Mouse (Mus musculus): ENCODE results near the gene Abcf1. TPM values are rescaled to one million over a fixed set of nuclear protein-coding genes. Genes with fewer than 3 reads are reported as not detected.

The Abcf1 gene
- polyA plus RNA-seq, 1 experiment: 160 TPM

DNA sequence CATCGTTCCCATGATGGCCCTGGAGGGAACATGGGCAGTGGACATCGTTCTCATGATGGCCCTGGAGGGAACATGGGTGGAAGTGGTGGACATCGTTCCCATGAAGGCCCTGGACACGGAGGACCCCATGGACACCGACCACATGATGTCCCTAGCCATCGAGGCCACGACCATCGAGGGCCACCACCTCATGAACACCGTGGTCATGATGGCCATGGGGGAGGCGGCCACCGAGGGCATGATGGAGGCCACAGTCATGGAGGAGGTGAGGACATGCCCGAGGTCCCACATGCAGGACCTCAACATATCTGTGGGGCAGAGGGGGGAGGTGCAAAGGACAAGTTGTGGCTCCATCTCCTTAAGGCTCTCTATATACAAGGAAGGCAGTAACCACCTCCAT is 38.9 kb downstream of the Abcf1 start:
- no peak for TF ChIP-seq GATA1 (IDR thresholded peaks at IDR 0.05; ENCODE audit: low read length)

DNA sequence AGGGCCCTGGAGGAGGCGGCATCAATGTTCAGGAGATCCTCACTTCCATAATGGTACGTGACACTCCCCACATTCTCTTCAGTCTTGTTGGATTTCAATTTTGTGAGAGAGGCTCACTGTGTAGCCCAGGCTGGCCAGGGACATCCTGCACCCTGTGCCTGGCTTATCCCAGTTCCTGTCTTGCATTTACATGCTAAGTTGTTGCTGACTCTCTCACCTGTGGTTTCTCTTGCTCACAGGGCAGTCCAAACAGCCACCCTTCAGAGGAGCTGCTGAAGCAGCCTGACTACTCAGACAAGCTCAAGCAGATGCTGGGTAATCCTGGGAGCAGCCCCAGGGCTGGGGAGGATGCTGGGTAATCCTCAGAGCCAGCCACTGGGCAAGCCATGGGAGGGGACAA is 40.0 kb downstream of the Abcf1 start:
- no peak for TF ChIP-seq GATA1 (IDR thresholded peaks at IDR 0.05; ENCODE audit: low read length)

DNA sequence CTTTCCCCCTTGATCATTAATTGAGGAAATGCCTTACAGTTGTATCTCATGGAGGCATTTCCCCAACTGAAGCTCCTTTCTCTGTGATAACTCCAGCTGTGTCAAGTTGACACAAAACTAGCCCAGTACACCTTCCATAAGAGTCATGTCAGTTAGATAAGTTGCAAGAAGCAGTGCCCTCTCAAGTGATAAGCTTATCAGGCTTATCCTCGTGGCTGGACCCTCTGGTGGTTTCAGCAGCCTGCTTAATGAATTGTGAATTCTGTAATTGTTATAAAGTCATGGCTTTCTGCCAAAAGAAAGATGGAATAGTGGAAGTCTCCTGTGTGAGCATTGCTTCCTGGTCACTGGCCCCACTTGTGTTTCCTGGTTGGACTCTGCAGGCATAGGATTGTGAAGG is 42.1 kb downstream of the Abcf1 start:
- TF ChIP-seq GATA1 (IDR thresholded peaks at IDR 0.05; ENCODE audit: low read length): peak; percentile 95

DNA sequence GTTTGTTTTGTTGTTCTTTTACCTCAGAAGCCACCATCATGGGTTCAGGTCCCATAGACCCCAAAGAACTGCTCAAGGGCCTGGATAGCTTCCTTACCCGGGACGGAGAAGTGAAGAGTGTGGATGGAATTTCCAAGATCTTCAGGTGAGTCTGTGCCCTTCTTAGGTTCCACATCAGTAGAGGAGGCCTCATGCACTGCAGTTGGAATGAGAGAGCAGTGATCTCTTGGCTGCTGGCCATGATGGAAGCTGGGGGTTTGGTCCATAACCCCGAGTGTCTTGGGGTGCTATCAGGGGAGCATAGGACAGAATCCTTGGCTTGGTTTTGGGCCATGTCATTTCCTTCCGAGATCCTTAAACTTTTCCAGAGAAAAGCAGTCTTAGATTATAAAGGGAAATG is 46.3 kb downstream of the Abcf1 start:
- no peak for TF ChIP-seq GATA1 (IDR thresholded peaks at IDR 0.05; ENCODE audit: low read length)

DNA sequence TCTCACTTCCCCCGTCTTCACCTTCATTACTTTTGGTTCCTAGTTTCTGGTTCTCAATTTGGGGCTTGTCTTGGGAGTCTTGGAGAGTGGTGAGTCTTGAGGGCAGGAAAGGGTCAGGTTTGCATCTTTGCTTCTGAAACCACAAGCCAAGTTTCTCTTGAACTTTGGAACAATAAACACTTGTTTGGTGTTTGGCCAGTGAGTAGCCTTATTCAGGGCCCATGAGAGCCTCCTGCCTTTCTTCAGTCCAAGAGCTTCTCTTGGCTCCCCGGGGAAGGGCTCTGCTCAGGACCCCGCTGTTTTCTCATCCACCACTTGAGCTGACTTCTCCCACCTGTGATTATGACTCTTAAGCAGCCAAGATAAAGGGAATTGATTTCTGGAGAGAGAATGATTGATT is 47.0 kb downstream of the Abcf1 start:
- no peak for TF ChIP-seq GATA1 (IDR thresholded peaks at IDR 0.05; ENCODE audit: low read length)

DNA sequence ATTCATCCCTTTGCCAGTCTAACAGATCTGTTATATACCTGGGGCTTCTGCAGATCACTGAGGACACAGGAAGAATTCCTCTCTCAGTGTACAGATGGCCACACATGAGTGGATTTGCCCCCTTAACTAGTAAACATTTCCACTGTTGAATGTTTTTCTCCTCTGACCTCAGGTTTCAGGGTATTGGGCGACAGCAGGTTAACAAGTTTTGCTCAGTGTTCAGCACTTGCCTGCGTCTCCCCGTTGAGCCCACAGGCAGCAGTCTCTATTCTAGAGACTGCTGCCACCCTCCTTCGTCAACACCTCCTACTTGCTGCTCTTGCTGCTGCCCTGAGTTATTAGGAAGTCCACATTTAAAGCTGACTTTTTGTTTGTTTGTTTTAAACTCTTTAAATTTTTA is 47.9 kb downstream of the Abcf1 start:
- no peak for TF ChIP-seq GATA1 (IDR thresholded peaks at IDR 0.05; ENCODE audit: low read length)

DNA sequence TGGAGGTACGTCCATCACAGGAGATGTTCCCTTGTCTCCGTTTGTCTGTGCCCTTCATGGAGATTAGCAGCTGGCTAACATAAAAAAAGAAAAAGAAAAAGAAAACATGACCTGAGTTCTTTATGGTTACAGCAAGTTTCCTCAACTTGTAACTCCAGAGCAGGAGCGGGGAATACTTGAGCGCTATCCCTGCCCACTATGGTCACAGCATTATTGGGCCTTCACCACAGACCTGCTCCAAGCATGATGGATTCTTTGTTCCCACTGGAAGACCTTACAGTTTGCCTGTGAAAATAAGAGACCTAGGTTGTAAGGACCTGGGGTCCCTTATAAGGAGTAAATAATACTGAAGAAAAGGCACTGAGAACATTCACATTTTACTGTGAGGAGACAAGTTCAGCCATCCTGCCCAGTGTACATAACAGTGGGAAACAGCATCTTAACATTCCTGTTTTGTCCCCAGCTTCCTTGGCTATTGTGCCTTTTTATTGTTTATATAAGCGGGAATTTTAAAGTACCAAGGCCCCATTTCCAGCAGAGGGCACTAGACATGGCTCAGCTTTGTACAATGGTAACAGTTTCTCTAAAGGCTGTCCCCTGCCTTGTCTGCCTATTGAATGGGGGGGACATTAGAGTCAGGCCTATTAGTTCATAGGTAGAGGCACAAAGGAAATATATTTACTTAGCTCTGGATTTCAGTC is 48.5 kb downstream of the Abcf1 start:
- no peak for TF ChIP-seq GATA1 (IDR thresholded peaks at IDR 0.05; ENCODE audit: low read length)

DNA sequence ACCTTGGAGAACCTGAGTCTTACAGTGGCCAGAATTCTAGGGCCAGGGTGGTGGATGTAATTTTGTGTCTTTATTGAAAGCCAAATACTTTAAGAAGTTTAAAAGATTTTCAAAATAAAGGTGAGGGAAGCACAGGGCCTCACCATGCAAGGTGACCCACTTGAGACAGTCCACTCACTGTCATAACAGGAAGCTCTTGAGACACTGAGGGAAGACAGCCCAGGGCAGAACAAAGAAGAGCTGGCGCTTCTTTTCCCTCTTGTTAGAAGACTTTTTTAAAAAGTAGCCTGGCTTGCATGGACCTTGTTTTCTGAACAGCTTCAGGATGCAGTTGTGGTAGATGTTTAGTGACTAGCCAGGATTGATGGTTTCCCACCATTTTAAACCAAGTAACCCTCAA is 49.2 kb downstream of the Abcf1 start:
- TF ChIP-seq GATA1 (IDR thresholded peaks at IDR 0.05; ENCODE audit: low read length): no peak

DNA sequence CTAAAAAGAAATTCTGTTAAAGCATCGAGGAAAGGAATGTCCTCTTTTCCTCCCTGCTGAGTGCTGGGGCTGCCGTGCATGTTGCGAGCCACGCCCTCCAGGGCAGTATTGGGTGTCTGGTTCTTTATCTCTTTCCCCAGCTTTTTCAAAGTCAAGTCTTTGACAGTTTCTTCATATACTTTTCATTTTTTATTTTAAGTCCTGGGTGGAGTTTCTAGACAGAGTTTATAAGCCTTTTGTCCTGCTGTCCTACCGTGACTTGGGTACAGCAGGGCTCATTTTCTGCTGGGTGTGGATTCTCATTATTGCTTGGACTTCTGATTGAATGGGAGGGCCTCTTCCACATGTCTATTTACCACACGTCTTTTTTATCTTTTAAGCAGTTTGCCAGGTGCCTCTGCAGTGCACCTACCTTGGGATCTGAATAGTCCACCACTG is 49.7 kb downstream of the Abcf1 start:
- no peak for TF ChIP-seq GATA1 (IDR thresholded peaks at IDR 0.05; ENCODE audit: low read length)

DNA sequence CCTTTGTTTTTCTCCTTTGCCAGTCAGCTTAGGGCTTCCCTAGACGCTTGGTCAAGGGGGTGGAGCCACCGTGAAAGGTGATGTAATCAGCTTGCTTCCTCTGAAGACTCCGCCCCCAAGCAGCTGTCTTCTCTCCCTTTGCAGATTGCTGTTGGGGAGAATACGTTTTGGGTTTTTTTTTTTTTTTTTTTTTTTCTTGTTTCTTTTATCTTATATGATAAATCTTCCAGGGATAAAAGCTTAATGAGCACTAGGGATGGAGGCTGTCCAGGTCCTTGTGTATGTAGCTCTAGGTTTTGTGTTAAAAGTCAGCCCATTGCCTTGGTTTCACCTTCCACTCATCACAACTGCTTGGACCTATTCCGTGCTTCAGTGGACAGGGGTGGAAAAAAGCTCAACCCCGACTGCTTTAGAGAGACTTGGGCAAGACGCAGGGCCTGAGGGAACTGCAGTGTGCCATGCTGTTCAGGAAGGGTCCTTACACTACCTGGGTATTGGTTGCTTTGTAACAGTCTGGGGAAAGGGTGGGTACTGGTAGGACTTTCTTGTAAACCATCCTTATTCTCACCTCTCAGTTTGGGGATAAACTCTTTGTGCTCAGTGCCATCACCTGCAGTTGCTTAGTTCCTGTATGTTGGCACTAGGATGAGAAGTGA is 50.4 kb downstream of the Abcf1 start:
- no peak for TF ChIP-seq GATA1 (IDR thresholded peaks at IDR 0.05; ENCODE audit: low read length)

DNA sequence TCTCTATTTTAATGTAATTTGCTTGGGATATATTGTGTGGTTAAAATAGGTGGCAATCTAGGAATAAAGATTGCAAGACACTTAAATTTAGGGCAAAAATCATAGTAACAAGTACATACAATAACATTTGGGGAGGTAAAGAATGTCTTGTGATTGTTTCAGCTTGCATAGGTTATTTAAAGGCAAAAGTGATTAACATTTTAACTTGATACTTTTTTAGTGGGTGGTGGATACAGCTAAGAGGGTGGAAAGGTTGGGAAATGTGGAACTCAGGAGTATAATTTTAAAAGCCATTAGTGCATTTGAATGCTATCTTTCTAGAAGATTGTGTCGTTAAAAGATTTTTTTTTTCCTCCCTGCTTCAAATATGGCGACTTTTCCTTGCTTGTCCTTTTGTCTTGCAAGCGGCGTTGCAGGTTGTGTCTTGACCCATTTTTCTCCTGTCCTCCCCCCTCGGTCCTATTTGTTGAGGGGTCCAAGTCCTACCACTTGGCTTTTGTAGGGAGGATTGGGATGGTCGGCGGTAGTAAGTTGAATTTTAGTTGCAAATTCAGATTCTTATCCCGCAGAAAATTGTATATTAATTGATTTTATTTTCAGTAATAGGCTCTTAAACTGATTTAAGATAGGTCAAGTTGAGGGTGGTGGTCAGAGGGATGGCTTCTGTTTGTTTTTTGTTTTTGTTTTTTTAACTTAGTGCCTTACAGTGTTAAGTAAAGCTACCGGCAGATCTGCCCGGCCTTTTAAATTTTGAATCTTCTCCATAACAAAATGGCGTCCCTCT is 51.1 kb downstream of the Abcf1 start:
- no peak for TF ChIP-seq GATA1 (IDR thresholded peaks at IDR 0.05; ENCODE audit: low read length)

DNA sequence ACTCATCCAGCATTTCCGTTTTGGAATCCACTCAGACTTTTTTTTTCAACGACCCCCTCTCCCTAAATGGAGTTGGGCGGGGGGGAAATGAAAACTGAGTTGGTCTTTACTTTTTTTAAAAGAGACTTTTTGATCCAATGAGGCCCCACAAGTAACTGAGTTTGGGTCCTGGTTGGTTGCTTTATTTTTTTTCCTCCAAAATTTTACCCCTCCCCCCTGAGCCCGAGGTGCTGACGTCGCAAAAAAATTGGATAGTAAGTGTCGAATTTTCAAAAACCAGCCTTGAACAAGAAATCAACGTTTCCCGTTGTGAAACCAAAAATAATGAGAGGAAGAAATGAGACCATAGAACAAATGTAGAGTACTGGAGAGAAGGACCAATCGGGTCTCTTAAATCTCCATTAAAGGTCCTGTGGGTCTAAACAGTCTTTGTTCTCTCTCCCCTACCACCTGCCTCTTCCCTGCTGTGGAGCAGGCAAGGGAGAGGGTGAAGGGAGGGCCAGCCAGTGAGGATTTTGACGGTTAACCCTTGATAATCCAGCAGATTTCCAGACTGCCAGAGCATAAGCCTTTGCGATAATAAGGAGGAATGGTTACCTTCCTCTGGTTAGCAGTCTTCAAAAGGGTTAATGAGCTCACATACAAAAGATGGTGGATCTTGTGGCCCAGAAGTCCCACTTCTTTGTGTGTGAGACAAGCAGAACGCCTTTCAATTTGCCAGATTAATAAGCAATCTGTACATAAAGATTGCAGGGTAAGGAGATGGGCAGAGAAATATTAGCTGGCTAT is 51.9 kb downstream of the Abcf1 start:
- TF ChIP-seq GATA1 (IDR thresholded peaks at IDR 0.05; ENCODE audit: low read length): no peak

DNA sequence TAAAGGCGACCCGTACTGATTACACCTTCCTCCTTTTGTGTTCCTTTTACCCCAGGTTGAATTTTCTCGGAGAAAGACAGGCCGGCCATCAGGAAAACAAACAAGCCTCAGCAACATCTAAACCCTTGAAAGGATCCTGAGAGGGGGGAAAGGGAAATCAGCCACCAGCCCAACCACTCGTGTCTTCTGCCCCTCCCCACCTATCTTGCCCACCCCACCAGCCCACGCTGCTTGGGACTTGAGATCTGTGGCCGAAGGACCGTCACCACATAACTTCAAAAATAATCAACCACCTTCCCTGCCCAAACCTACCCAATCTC is 52.5 kb downstream of the Abcf1 start:
- TF ChIP-seq GATA1 (IDR thresholded peaks at IDR 0.05; ENCODE audit: low read length): no peak

DNA sequence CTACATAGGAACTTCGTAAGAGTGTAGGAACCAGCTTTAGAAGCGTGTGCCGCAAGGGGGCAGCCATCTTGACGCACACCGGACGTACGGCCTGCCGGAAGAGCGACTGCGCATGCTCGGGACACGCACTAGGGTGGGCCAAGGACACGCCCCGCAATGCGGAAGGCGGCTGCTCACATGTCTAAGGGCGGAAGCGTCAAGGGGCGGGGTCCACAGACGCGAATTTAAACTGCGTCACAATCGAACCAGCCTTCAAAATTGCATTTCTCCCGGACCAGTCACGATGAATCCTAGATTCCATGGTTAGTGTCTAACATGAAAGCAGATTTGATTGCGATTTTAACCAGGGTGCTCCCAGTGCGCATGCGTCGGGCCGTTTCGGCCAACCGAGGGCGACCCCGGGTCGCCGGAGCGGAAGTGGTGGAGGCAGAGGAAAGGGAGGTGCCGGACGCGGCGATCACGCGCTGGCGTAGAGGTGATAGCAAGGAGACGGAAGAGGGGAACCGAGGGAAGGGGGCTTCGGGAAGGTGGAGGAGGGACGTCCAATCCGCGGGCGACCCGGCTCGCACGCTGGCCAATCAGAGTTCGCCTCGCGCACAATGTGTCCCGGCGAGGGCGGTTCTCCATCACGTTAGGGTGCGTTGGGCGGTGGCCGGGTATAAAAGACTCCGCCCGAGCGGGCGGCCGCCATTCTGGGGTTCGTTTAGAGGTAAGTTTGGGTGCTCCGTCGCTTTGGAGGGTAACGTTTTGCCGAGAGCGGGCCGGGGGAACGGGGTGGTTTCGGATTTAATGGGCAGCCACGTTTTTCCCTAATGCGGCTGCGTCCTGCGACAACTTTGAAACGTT is 53.0 kb downstream of the Abcf1 start, which contains the start of the genes Mrps18b and Ppp1r10:
Mrps18b (minus strand) TSS at position 93 of the 846 bp plus-strand sequence.
Ppp1r10 (plus strand) TSS at position 138 of the 846 bp plus-strand sequence.
- TF ChIP-seq GATA1 (IDR thresholded peaks at IDR 0.05; ENCODE audit: low read length): no peak
